Mouse (Mus musculus) colon, adult 2 months (tissue): ENCODE measurements around the gene Cnot10. TPM values are rescaled to one million over a fixed set of nuclear protein-coding genes. Genes with fewer than 3 reads are reported as not detected.

Experiments used
- polyA plus RNA-seq: library from polyadenylated mRNA; depleted of rRNA; stranded (reverse); fragments of >200 nt; gene quantifications from 2 replicates; pipeline ENCODE4 v1.2.3, GENCODE M21; 2012; rRNA removed

The Cnot10 gene
- 21.0 and 21.2 TPM in 2 replicates for polyA plus RNA-seq

DNA sequence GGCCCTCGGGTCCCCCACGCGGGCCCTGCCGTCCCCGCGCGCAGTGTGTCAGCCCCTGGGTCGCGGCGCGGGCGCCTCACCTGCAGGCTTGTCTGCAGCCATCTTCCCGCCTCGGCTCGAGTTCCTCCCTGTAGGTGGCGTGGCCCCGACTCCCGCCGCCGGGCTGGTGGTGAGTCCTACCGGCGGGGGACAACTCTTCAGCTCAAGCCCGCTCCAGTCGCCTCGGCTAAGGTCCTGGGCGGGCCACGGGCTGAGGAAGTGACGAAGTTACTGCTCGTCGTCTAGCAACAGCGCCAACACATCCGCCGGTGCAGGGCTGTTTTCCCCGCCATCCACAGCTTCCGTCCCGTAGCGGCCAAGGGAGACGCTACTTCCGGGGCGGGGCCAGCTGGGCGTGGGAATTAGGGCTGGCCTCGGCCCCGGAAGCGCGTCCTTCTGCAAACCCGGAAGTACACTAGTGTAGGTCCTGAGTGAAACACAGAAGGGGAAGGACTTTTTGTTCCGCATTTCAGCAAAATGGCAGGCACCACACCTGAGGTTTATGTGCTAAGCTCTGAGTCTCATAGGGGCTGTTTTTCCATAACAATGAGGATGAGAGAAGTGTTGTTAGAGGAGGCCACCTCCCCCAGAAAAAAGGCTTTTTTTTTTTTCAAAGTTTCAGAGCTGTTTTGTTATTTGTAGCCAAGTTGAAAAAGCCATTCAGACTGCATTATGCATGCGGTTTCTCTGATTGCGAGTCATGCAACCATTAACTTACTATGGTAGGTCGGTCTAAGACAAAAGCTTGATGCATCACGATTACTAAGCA lies at the start of gene Cnot10:
Cnot10 (minus strand) TSS at position 346 of the 808 bp plus-strand sequence.

DNA sequence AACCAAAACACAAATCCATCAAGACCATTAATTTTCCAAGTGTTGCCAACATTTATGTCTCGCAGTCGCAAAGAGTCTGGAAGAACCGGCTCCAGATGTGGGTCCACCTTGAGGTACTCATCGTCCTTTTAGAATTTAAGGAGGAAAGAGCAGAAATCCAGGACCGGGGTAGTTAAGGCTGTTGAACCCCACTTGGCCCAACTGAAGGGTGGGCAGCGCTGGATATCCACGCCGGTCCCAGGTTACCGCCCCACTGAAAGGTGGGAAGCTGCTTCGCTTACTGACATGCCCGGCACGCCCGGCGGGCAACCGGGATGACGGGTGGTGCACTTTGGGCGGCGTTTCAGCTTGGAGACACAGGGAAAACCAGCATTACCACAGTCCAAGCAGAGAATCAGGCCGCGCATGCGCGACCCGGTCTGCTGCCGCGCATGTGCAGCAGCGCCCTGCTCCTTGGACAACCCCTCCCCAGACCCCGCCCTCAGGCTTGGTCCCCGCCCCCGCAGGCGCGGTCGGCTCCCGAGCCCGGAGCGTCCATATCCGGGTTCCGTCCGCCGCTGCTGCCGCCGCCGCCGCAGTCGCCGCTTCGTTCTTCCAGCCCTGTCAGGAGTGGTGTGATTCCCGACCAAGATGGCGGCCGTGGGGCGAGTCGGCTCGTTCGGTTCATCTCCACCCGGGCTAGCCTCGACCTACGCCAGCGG lies 48.4 kb upstream of the Cnot10 start, which contains the start of gene Dync1li1:
Dync1li1 (plus strand) TSS at position 539 of the 701 bp plus-strand sequence.

GRCm38 (mm10) chr9:114563761-114564606 lies 76.0 kb downstream of the Cnot10 start, which contains the start of gene Trim71:
TSS of gene Trim71 (minus strand) at chr9:114564369.

Other genes starting within 250 kb of the Cnot10 start
- 58.1 and 58.4 TPM in 2 replicates for gene Crtap, start 249.5 kb downstream of the Cnot10 start, polyA plus RNA-seq
- gene Glb1, start 239.1 kb downstream of the Cnot10 start, polyA plus RNA-seq = 67.8 and 73.8 TPM in 2 replicates
- 10.3 and 11.9 TPM in 2 replicates for gene Tmppe, start 239.1 kb downstream of the Cnot10 start, polyA plus RNA-seq
- 0.97 and 0.98 TPM in 2 replicates for gene Ccr4, start 135.3 kb downstream of the Cnot10 start, polyA plus RNA-seq
- gene C130032M10Rik, start 124.5 kb downstream of the Cnot10 start, polyA plus RNA-seq = not detected in 2 replicates
- not detected in 2 replicates for gene Trim71, start 75.8 kb downstream of the Cnot10 start, polyA plus RNA-seq
- 14.0 and 14.7 TPM in 2 replicates for gene Dync1li1, start 48.6 kb upstream of the Cnot10 start, polyA plus RNA-seq
- gene Cmtm6, start 90.9 kb upstream of the Cnot10 start, polyA plus RNA-seq = 48.4 and 65.4 TPM in 2 replicates
- gene Cmtm7, start 141.7 kb upstream of the Cnot10 start, polyA plus RNA-seq = 95.2 and 113 TPM in 2 replicates
- 40.3 and 47.6 TPM in 2 replicates for gene Cmtm8, start 204.0 kb upstream of the Cnot10 start, polyA plus RNA-seq